Mouse (Mus musculus) ES-CJ7 (cell line): ENCODE results near the gene Calr4.

Experiments
- DNase-seq: peaks from one replicate; pipeline ENCODE4 v3.0.0; 2011; ENCODE audit warnings: low read depth, low spot score

Gene Calr4

GRCm38 (mm10) chr4:109234185-109234584, at the start of gene Calr4:
TSS of gene Calr4 (plus strand) at chr4:109234485.
- no peak for DNase-seq

GRCm38 (mm10) chr4:109185616-109186405, 48.5 kb upstream of the Calr4 start:
- DNase-seq = no peak

- DNase-seq = no peak
Measured at GRCm38 (mm10) chr4:109191598-109191997, 42.7 kb upstream of the Calr4 start.

GRCm38 (mm10) chr4:109193886-109194285, 40.4 kb upstream of the Calr4 start:
- no peak for DNase-seq

- no peak for DNase-seq
Measured at GRCm38 (mm10) chr4:109195900-109196629, 38.2 kb upstream of the Calr4 start.

GRCm38 (mm10) chr4:109199069-109199468, 35.2 kb upstream of the Calr4 start:
- DNase-seq = no peak

- DNase-seq = peak; percentile 97
Measured at GRCm38 (mm10) chr4:109201582-109202424, 32.5 kb upstream of the Calr4 start, which contains the start of gene Osbpl9. TSS of gene Osbpl9 (minus strand) at chr4:109202272.

GRCm38 (mm10) chr4:109203931-109204330, 30.4 kb upstream of the Calr4 start:
- DNase-seq = no peak

- DNase-seq = no peak
Measured at GRCm38 (mm10) chr4:109204416-109204815, 29.9 kb upstream of the Calr4 start.

- DNase-seq = no peak
Measured at GRCm38 (mm10) chr4:109207524-109207923, 26.8 kb upstream of the Calr4 start.

GRCm38 (mm10) chr4:109210253-109210652, 24.0 kb upstream of the Calr4 start:
- DNase-seq = no peak

- DNase-seq = no peak
Measured at GRCm38 (mm10) chr4:109210881-109211280, 23.4 kb upstream of the Calr4 start.

- no peak for DNase-seq
Measured at GRCm38 (mm10) chr4:109213986-109214385, 20.3 kb upstream of the Calr4 start.

GRCm38 (mm10) chr4:109218008-109218407, 16.3 kb upstream of the Calr4 start:
- DNase-seq = no peak

- DNase-seq = no peak
Measured at GRCm38 (mm10) chr4:109220441-109220940, 13.8 kb upstream of the Calr4 start.

- DNase-seq = no peak
Measured at GRCm38 (mm10) chr4:109222001-109222400, 12.3 kb upstream of the Calr4 start.

- DNase-seq = no peak
Measured at GRCm38 (mm10) chr4:109224762-109225552, 9.3 kb upstream of the Calr4 start.

GRCm38 (mm10) chr4:109225606-109226005, 8.7 kb upstream of the Calr4 start:
- DNase-seq = no peak

GRCm38 (mm10) chr4:109226071-109226470, 8.2 kb upstream of the Calr4 start:
- no peak for DNase-seq

- DNase-seq = no peak
Measured at GRCm38 (mm10) chr4:109229766-109230279, 4.5 kb upstream of the Calr4 start.
